Mouse (Mus musculus): Measurements from ENCODE around the gene Hadhb. TPM values are rescaled to one million over a fixed set of nuclear protein-coding genes. Genes with fewer than 3 reads are reported as not detected.
A peak's percentile ranks its signal among the peaks of the same experiment; 100 is the strongest.

Hadhb gene
- polyA plus RNA-seq, 1 experiment from 2014 or later: 107 TPM

- Histone ChIP-seq H3K27me3 (replicated peaks; ENCODE audit: insufficient read depth, low read length) (peaks cover 44% of the 10 kb centered on the region), H3K27ac (ENCODE audit: low read length) (no peak overlapping the region), H3K4me1 (ENCODE audit: insufficient read depth, low read depth, low read length) (peaks cover 7% of the 10 kb centered on the region; the same call in 1 of the 2 replicates), H3K9ac (replicated peaks; ENCODE audit: low read depth) (no peak overlapping the region), H3K36me3 (ENCODE audit: insufficient read depth, low read length) (no peaks in the 10 kb centered on the region), H3K9me3 (ENCODE audit: low read length) (no peaks in the 10 kb centered on the region), H3K4me3 (ENCODE audit: low read depth, low read length) (no peak overlapping the region), H3K4me2 (replicated peaks; ENCODE audit: low read depth, low read length) (no peak overlapping the region)
- WGBS: 64% methylated on average over 2 of the region's 2 CpGs
- DNase-seq (ENCODE audit: low spot score) (no peak), ATAC-seq (no peak)
- TF ChIP-seq EP300 (IDR thresholded peaks at IDR 0.05): no peak
- TF ChIP-seq CTCF (IDR thresholded peaks at IDR 0.05): no peak
Measured at GRCm38 (mm10) chr5:30109899-30110298, 45.1 kb upstream of the Hadhb start.

- no peaks in the 10 kb centered on the region for H3K36me3 ChIP-seq (ENCODE audit: insufficient read depth, low read length)
- no peak overlapping the region for H3K4me3 ChIP-seq (ENCODE audit: low read depth, low read length)
- TF ChIP-seq EP300 (IDR thresholded peaks at IDR 0.05): no peak
- TF ChIP-seq CTCF (IDR thresholded peaks at IDR 0.05): no peak
- ATAC-seq: no peak
- H3K9me3 ChIP-seq (ENCODE audit: low read length): no peaks in the 10 kb centered on the region
- peak overlapping the region; percentile 33; the same call in 1 of the 2 replicates for H3K4me2 ChIP-seq (replicated peaks; ENCODE audit: low read depth, low read length)
- peaks cover 3% of the 10 kb centered on the region; the same call in 1 of the 2 replicates for H3K4me1 ChIP-seq (ENCODE audit: insufficient read depth, low read depth, low read length)
- no peak overlapping the region for H3K9ac ChIP-seq (replicated peaks; ENCODE audit: low read depth)
- no peak overlapping the region for H3K27ac ChIP-seq (ENCODE audit: low read length)
- WGBS: 19% methylated on average over 21 of the region's 22 CpGs
- H3K27me3 ChIP-seq (replicated peaks; ENCODE audit: insufficient read depth, low read length): peaks cover 40% of the 10 kb centered on the region
- DNase-seq (ENCODE audit: low spot score): no peak
Measured at GRCm38 (mm10) chr5:30110371-30111060, 44.5 kb upstream of the Hadhb start.

- no peak for ATAC-seq
- Histone ChIP-seq H3K9ac (replicated peaks; ENCODE audit: low read depth) (no peak overlapping the region), H3K4me3 (ENCODE audit: low read depth, low read length) (no peak overlapping the region), H3K9me3 (ENCODE audit: low read length) (no peaks in the 10 kb centered on the region), H3K4me1 (ENCODE audit: insufficient read depth, low read depth, low read length) (peaks cover 3% of the 10 kb centered on the region; the same call in 1 of the 2 replicates), H3K27ac (ENCODE audit: low read length) (no peak overlapping the region), H3K36me3 (ENCODE audit: insufficient read depth, low read length) (no peaks in the 10 kb centered on the region), H3K27me3 (replicated peaks; ENCODE audit: insufficient read depth, low read length) (peaks cover 34% of the 10 kb centered on the region), H3K4me2 (replicated peaks; ENCODE audit: low read depth, low read length) (peak overlapping the region; percentile 33)
- 3% methylated on average over 18 of the region's 18 CpGs for WGBS
- DNase-seq (ENCODE audit: low spot score): peak; percentile 22
- TF ChIP-seq CTCF (IDR thresholded peaks at IDR 0.05): peak; percentile 41
- TF ChIP-seq EP300 (IDR thresholded peaks at IDR 0.05): no peak
Measured at GRCm38 (mm10) chr5:30111126-30111525, 43.9 kb upstream of the Hadhb start.

- no peak overlapping the region for H3K4me2 ChIP-seq (replicated peaks; ENCODE audit: low read depth, low read length)
- WGBS: 61% methylated on average over 3 of the region's 3 CpGs
- no peak for DNase-seq (ENCODE audit: low spot score)
- no peak overlapping the region for H3K27ac ChIP-seq (ENCODE audit: low read length)
- no peak overlapping the region for H3K9ac ChIP-seq (replicated peaks; ENCODE audit: low read depth)
- TF ChIP-seq EP300 (IDR thresholded peaks at IDR 0.05): no peak
- TF ChIP-seq CTCF (IDR thresholded peaks at IDR 0.05): peak; percentile 7; the same call in 1 of the 2 replicates
- peaks cover 27% of the 10 kb centered on the region for H3K27me3 ChIP-seq (replicated peaks; ENCODE audit: insufficient read depth, low read length)
- H3K4me3 ChIP-seq (ENCODE audit: low read depth, low read length): no peak overlapping the region
- no peak for ATAC-seq
- H3K9me3 ChIP-seq (ENCODE audit: low read length): no peaks in the 10 kb centered on the region
- H3K36me3 ChIP-seq (ENCODE audit: insufficient read depth, low read length): no peaks in the 10 kb centered on the region
- H3K4me1 ChIP-seq (ENCODE audit: insufficient read depth, low read depth, low read length): peaks cover 3% of the 10 kb centered on the region; the same call in 1 of the 2 replicates
Measured at GRCm38 (mm10) chr5:30111771-30112170, 43.3 kb upstream of the Hadhb start.

- Histone ChIP-seq H3K27me3 (replicated peaks; ENCODE audit: insufficient read depth, low read length) (peaks cover 25% of the 10 kb centered on the region), H3K36me3 (ENCODE audit: insufficient read depth, low read length) (no peaks in the 10 kb centered on the region), H3K4me3 (ENCODE audit: low read depth, low read length) (no peak overlapping the region), H3K9me3 (ENCODE audit: low read length) (no peaks in the 10 kb centered on the region), H3K9ac (replicated peaks; ENCODE audit: low read depth) (no peak overlapping the region), H3K4me2 (replicated peaks; ENCODE audit: low read depth, low read length) (no peak overlapping the region), H3K4me1 (ENCODE audit: insufficient read depth, low read depth, low read length) (peaks cover 3% of the 10 kb centered on the region; the same call in 1 of the 2 replicates), H3K27ac (ENCODE audit: low read length) (no peak overlapping the region)
- DNase-seq (ENCODE audit: low spot score): no peak
- peak; percentile 22; the same call in 1 of the 2 replicates for TF ChIP-seq CTCF (IDR thresholded peaks at IDR 0.05)
- no peak for TF ChIP-seq EP300 (IDR thresholded peaks at IDR 0.05)
- WGBS: 81% methylated on average over 3 of the region's 3 CpGs
- ATAC-seq: no peak
Measured at GRCm38 (mm10) chr5:30112533-30113068, 42.4 kb upstream of the Hadhb start.

- peak; percentile 88 for ATAC-seq
- WGBS: 2% methylated on average over 94 of the region's 103 CpGs
Measured at GRCm38 (mm10) chr5:30113881-30114760, 40.9 kb upstream of the Hadhb start.

More at GRCm38 (mm10) chr5:30113881-30114760, 40.9 kb upstream of the Hadhb start:
- Histone ChIP-seq H3K36me3 (ENCODE audit: insufficient read depth, low read length) (no peaks in the 10 kb centered on the region), H3K27ac (ENCODE audit: low read length) (no peak overlapping the region), H3K4me2 (replicated peaks; ENCODE audit: low read depth, low read length) (peak overlapping the region; percentile 86), H3K9me3 (ENCODE audit: low read length) (no peaks in the 10 kb centered on the region), H3K9ac (replicated peaks; ENCODE audit: low read depth) (no peak overlapping the region), H3K4me1 (ENCODE audit: insufficient read depth, low read depth, low read length) (peaks cover 3% of the 10 kb centered on the region; the same call in 1 of the 2 replicates), H3K27me3 (replicated peaks; ENCODE audit: insufficient read depth, low read length) (peaks cover 25% of the 10 kb centered on the region), H3K4me3 (ENCODE audit: low read depth, low read length) (peak overlapping the region; percentile 45)
- TF ChIP-seq EP300 (IDR thresholded peaks at IDR 0.05): no peak
- peak; percentile 74 for TF ChIP-seq CTCF (IDR thresholded peaks at IDR 0.05)
- peak; percentile 75 for DNase-seq (ENCODE audit: low spot score)
